Mouse (Mus musculus): ENCODE data around the gene Ctcf.

GRCm38 (mm10) chr8:105615942-105616341 is 20.4 kb upstream of the Ctcf start:
- TF ChIP-seq CTCF (IDR thresholded peaks at IDR 0.05; ENCODE audit: extremely low read depth, insufficient read depth, insufficient read length, insufficient replicate concordance) (no peak), POLR2A (IDR thresholded peaks at IDR 0.05; ENCODE audit: low read depth, low read length) (no peak)
